Mouse (Mus musculus) heart, embryonic 15.5 days (tissue): Measurements from ENCODE around the gene Cux1. TPM values are rescaled to one million over a fixed set of nuclear protein-coding genes. Genes with fewer than 3 reads are reported as not detected.
A peak's percentile ranks its signal among the peaks of the same experiment; 100 is the strongest.

Source experiments
- ATAC-seq: fragments of 200-750 bp; cut with Nextera tagmentation; replicated peaks from 2 replicates; pipeline ENCODE4 v1.8.0; 2017; ENCODE audit warnings: low read depth, moderate TSS enrichment; ENCODE audit not compliant: insufficient number of reproducible peaks, insufficient read depth, low FRiP score
- H3K27ac ChIP-seq: fragments of 300-500 bp; sonication (generic); 2 replicates; pipeline ENCODE4 v1.5.1; 2015; ENCODE audit warnings: mild to moderate bottlenecking, inconsistent platforms
- H3K27me3 ChIP-seq: fragments of 300-500 bp; sonication (generic); 2 replicates; pipeline ENCODE4 v1.6.1; 2015; ENCODE audit warnings: inconsistent platforms
- H3K36me3 ChIP-seq: fragments of 300-500 bp; sonication (generic); 2 replicates; pipeline ENCODE4 v1.6.1; 2015; ENCODE audit warnings: mild to moderate bottlenecking, inconsistent platforms
- H3K4me1 ChIP-seq: fragments of 300-500 bp; sonication (generic); replicated peaks from 2 replicates; pipeline ENCODE4 v1.6.1; 2015; ENCODE audit warnings: inconsistent platforms
- H3K4me2 ChIP-seq: fragments of 300-500 bp; sonication (generic); 2 replicates; pipeline ENCODE4 v1.6.1; 2015; ENCODE audit warnings: inconsistent platforms, mild to moderate bottlenecking, moderate library complexity
- H3K4me3 ChIP-seq: fragments of 300-500 bp; sonication (generic); 2 replicates; pipeline ENCODE4 v1.5.1; 2015; ENCODE audit warnings: mild to moderate bottlenecking, inconsistent platforms
- H3K9ac ChIP-seq: fragments of 300-500 bp; sonication (generic); 2 replicates; pipeline ENCODE4 v1.6.1; 2015; ENCODE audit warnings: mild to moderate bottlenecking, inconsistent platforms
- H3K9me3 ChIP-seq: fragments of 300-500 bp; sonication (generic); replicated peaks from 2 replicates; pipeline ENCODE4 v1.6.1; 2016; ENCODE audit warnings: inconsistent platforms
- WGBS: fragments of 180-500 bp; shearing (Covaris S2); methylation state at CpG from one replicate; pipeline ENCODE4 v1.1.7; 2015; ENCODE audit warnings: mixed read lengths; 5-methylcytosine and 5-hydroxymethylcytosine counted together
- polyA plus RNA-seq: library from polyadenylated mRNA; unstranded; fragments of >200 nt; fragmentation: Nextera tagmentation; extraction: Ambion mirVana; gene quantifications from 2 replicates; pipeline ENCODE4 v1.2.1, GENCODE M21; 2015

Gene Cux1
- polyA plus RNA-seq, 1 experiment from 2014 or later, result 71.2 TPM

DNA sequence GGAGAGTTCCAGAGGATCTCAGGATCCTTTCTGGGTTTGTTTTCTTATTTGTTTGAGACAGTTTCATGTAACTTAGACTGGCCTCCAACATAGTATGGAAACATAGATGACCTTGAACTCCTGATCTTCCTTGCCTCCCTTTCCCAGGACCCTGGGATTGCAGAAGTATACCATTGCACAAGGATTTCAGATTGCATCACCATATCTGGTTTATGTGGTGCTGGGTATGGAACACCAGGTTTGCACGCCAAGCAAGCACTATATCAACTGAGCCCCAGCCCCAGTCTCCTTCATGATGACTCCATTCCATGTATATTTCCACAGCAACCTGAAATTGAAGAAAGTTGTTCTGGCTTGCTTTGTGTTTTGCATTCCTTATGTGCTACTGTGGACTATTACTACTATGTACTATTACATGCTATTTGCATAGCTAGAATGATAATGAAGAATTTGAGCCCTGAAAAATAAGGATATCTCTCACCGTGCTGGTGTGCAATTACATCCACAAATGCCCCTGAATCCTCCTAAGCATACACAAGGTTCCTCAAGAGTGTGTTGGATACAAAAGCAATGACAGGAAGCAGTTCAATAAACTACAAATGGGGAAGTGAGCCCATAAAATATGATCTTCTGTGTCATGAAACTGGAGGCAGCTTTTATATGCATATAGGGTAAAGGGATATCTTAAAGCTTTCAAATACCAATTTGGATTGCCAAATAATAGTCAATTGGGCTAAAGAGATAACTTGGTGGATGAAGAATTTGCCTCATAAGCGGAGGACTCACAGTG lies 48.4 kb downstream of the Cux1 start:
- H3K4me3 ChIP-seq, result no peak overlapping the region
- H3K4me1 ChIP-seq, result peaks cover 58% of the 10 kb centered on the region
- H3K27ac ChIP-seq, result no peak overlapping the region
- no peak overlapping the region for H3K4me2 ChIP-seq
- no peaks in the 10 kb centered on the region for H3K9me3 ChIP-seq
- WGBS, result 83% methylated on average over 3 of the region's 3 CpGs
- H3K36me3 ChIP-seq, result no peaks in the 10 kb centered on the region
- H3K27me3 ChIP-seq, result no peaks in the 10 kb centered on the region
- H3K9ac ChIP-seq, result no peak overlapping the region
- no peak for ATAC-seq

DNA sequence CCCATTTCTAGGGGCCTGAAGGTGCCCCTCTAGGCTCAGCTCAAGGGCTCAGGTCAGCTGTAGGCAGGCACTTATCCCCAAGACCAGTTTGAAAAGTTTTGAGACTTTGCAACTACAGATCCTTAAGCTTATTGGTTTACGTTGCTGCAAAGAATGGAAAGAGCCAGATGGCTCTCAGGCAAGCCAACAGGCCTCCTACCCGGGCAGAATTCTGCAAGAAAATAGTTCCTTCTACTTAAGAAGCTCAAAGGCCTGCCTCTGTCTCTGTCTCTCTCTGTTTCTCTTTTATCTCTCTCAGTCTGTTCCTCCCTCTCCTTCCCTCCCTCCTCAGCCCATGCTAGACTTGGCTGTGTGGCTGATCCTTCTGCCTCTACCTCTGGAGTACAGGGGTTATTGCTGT lies 49.8 kb downstream of the Cux1 start:
- Histone ChIP-seq H3K4me2 (no peak overlapping the region), H3K4me1 (peaks cover 49% of the 10 kb centered on the region), H3K27me3 (no peaks in the 10 kb centered on the region), H3K9ac (no peak overlapping the region), H3K9me3 (no peaks in the 10 kb centered on the region), H3K4me3 (no peak overlapping the region), H3K36me3 (no peaks in the 10 kb centered on the region), H3K27ac (no peak overlapping the region)
- WGBS, result 69% methylated on average over 2 of the region's 2 CpGs
- no peak for ATAC-seq

DNA sequence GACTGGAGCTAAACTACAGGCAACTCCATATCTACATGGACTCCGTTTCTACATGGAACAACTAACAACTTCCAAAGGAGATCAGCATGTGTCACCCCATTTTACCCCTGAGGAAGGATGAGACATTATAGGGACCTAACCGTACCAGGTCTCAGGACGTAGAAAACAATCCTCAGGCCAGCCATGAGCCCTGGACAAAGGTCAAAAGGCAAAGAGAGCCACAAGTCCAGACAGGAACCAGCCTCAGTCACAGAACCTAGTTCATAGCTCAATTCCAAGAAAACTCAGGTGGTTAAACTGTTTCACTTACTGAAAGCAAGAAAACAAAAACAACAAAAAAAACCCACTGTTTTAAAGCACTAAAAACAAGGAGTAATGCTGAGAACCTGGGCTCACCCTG lies 50.7 kb downstream of the Cux1 start:
- WGBS, result 82% methylated on average over 3 of the region's 3 CpGs
- no peak overlapping the region for H3K9ac ChIP-seq
- H3K36me3 ChIP-seq, result no peaks in the 10 kb centered on the region
- no peak overlapping the region for H3K27ac ChIP-seq
- no peak overlapping the region for H3K4me3 ChIP-seq
- peaks cover 48% of the 10 kb centered on the region for H3K4me1 ChIP-seq
- H3K9me3 ChIP-seq, result no peaks in the 10 kb centered on the region
- H3K27me3 ChIP-seq, result no peaks in the 10 kb centered on the region
- no peak for ATAC-seq
- H3K4me2 ChIP-seq, result no peak overlapping the region

- no peak overlapping the region for H3K4me3 ChIP-seq
- H3K9me3 ChIP-seq, result no peaks in the 10 kb centered on the region
- peaks cover 55% of the 10 kb centered on the region for H3K4me1 ChIP-seq
- no peaks in the 10 kb centered on the region for H3K27me3 ChIP-seq
- no peak overlapping the region for H3K27ac ChIP-seq
- 43% methylated on average over 6 of the region's 6 CpGs for WGBS
- H3K9ac ChIP-seq, result no peak overlapping the region
- no peak overlapping the region for H3K4me2 ChIP-seq
- ATAC-seq, result no peak
- H3K36me3 ChIP-seq, result no peaks in the 10 kb centered on the region
Observed at GRCm38 (mm10) chr5:136514049-136514677, 53.1 kb downstream of the Cux1 start.

DNA sequence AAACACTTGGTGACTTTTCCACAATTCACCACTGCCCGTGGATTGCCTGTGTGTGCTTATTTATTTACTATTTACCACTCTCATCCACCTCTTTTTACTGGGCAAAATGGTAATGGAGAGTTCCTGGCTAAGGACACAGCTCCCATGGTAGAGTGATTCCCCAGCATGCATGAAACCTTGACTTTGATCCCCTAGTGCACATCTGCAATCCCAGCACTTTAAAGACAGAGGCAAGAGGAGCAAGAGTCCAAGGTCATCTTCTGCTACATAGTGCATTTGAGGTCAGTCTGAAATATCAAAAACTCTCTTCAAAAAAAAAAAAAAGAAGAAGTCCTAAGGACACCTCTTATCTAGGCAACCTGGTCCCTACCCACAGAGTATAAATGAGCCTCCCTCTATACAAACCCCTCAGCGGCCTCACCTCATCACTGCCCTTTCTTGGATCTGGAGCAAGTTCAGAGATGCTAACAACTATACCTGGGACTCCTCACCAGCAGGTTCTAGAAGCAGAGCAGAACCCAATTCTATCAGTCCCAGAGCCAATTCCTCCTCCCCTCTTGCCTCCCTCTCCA lies 55.1 kb downstream of the Cux1 start:
- no peak for ATAC-seq
- no peaks in the 10 kb centered on the region for H3K9me3 ChIP-seq
- no peaks in the 10 kb centered on the region for H3K27me3 ChIP-seq
- H3K4me3 ChIP-seq, result no peak overlapping the region
- WGBS, result 86% methylated on average over 2 of the region's 2 CpGs
- H3K4me2 ChIP-seq, result no peak overlapping the region
- H3K36me3 ChIP-seq, result no peaks in the 10 kb centered on the region
- H3K27ac ChIP-seq, result no peak overlapping the region
- peaks cover 55% of the 10 kb centered on the region for H3K4me1 ChIP-seq
- H3K9ac ChIP-seq, result no peak overlapping the region

DNA sequence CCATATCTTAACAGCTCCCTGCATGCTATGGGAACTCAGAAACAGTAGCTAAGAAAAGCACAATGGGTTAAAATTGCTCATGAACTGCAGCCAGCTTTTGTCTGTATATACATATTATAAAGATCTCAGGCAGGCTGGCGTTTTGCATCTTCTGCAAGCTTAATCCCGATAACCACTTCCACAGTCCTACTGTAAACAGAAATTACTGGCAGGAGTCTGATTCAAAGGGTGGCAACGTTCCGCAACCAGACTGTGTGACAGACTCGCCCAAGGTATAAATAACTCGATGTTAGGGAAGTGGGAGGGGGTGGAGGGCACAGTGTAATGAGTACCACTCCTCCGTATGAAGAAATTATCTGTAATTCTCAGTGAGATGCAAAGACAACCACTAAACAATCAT lies 55.9 kb downstream of the Cux1 start:
- Histone ChIP-seq H3K4me3 (no peak overlapping the region), H3K4me2 (no peak overlapping the region), H3K27ac (no peak overlapping the region), H3K9ac (no peak overlapping the region), H3K27me3 (no peaks in the 10 kb centered on the region), H3K4me1 (peaks cover 58% of the 10 kb centered on the region), H3K36me3 (no peaks in the 10 kb centered on the region), H3K9me3 (no peaks in the 10 kb centered on the region)
- no peak for ATAC-seq
- 23% methylated on average over 7 of the region's 7 CpGs for WGBS

GRCm38 (mm10) chr5:136510609-136511008 lies 56.7 kb downstream of the Cux1 start:
- Histone ChIP-seq H3K36me3 (no peaks in the 10 kb centered on the region), H3K4me1 (peaks cover 52% of the 10 kb centered on the region), H3K4me2 (no peak overlapping the region), H3K9ac (no peak overlapping the region), H3K4me3 (no peak overlapping the region), H3K27ac (no peak overlapping the region), H3K27me3 (no peaks in the 10 kb centered on the region), H3K9me3 (no peaks in the 10 kb centered on the region)
- ATAC-seq, result no peak
- WGBS, result 80% methylated on average over 5 of the region's 5 CpGs

GRCm38 (mm10) chr5:136507629-136508028 lies 59.7 kb downstream of the Cux1 start:
- ATAC-seq, result no peak
- WGBS, result 57% methylated on average over 4 of the region's 4 CpGs
- Histone ChIP-seq H3K9me3 (no peaks in the 10 kb centered on the region), H3K36me3 (no peaks in the 10 kb centered on the region), H3K27ac (peak overlapping the region; percentile 31; the same call in 1 of the 2 replicates), H3K4me2 (no peak overlapping the region), H3K27me3 (no peaks in the 10 kb centered on the region), H3K4me3 (no peak overlapping the region), H3K4me1 (peaks cover 54% of the 10 kb centered on the region), H3K9ac (no peak overlapping the region)

GRCm38 (mm10) chr5:136506262-136506661 lies 61.0 kb downstream of the Cux1 start:
- H3K4me3 ChIP-seq, result no peak overlapping the region
- WGBS, result 62% methylated on average over 1 of the region's 1 CpGs
- H3K4me2 ChIP-seq, result no peak overlapping the region
- no peaks in the 10 kb centered on the region for H3K9me3 ChIP-seq
- H3K36me3 ChIP-seq, result no peaks in the 10 kb centered on the region
- H3K4me1 ChIP-seq, result peaks cover 53% of the 10 kb centered on the region
- ATAC-seq, result no peak
- no peak overlapping the region for H3K27ac ChIP-seq
- no peaks in the 10 kb centered on the region for H3K27me3 ChIP-seq
- H3K9ac ChIP-seq, result no peak overlapping the region

DNA sequence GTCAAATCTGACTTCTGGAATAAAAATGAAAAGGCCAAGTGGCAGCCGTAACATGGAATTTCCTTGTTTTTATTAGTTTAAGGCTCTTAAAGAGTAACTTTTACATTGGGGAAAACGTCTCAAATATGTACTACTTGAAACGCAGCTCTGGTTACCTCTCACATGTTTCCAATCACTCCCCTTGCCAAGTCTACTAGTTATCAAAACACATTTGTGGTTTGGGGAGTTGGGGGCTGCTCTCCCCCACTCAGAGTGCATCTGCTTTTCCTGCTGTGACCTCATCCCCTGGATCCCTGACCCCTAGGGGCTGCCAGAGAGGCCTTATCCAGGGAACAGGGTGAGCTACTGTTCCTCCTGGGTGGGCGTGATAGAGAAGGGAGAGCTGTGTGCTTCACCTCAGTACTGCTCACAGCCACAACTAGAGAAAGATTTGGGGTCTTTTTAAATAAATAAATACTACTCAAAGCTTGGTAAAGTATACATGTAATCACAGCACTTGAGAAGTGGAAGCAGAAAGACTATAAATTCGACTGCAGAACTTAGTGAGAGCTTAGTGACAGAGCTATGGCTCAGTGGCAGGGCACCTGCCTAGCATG lies 64.7 kb downstream of the Cux1 start:
- no peak overlapping the region for H3K4me2 ChIP-seq
- H3K4me1 ChIP-seq, result peaks cover 72% of the 10 kb centered on the region
- H3K9me3 ChIP-seq, result no peaks in the 10 kb centered on the region
- WGBS, result 50% methylated on average over 5 of the region's 5 CpGs
- H3K27ac ChIP-seq, result peak overlapping the region; percentile 57
- no peak for ATAC-seq
- no peaks in the 10 kb centered on the region for H3K27me3 ChIP-seq
- no peak overlapping the region for H3K9ac ChIP-seq
- no peak overlapping the region for H3K4me3 ChIP-seq
- no peaks in the 10 kb centered on the region for H3K36me3 ChIP-seq

- 21% methylated on average over 6 of the region's 6 CpGs for WGBS
- Histone ChIP-seq H3K9ac (0 out of 2 replicates have a peak overlapping the region, but pooled peaks have one; percentile 14), H3K4me2 (peak overlapping the region; percentile 21; the same call in 1 of the 2 replicates), H3K27ac (peak overlapping the region; percentile 74), H3K9me3 (no peaks in the 10 kb centered on the region), H3K4me1 (peaks cover 73% of the 10 kb centered on the region), H3K36me3 (no peaks in the 10 kb centered on the region), H3K4me3 (no peak overlapping the region), H3K27me3 (no peaks in the 10 kb centered on the region)
- ATAC-seq, result 0 out of 2 replicates have a peak, but pooled peaks have one; percentile 31
Observed at GRCm38 (mm10) chr5:136500307-136500871, 66.9 kb downstream of the Cux1 start.
